Mouse (Mus musculus) ovary, postnatal 14 days (tissue): ENCODE measurements at regions not wholly inside any gene's neighbourhood (a gene's known extent, or its start where the extent isn't known, plus 50 kb on each side); places are given as distances from the start of the nearest gene placed in this dataset.

Experiments used
- DNase-seq: peaks from one replicate; pipeline ENCODE4 v3.0.0; 2022; ENCODE audit warnings: low spot score

- DNase-seq: peak; percentile 22
These were observed 67.7 kb upstream of the Kcnma1 start for GRCm38 (mm10) chr14:24081911-24082558.

GRCm38 (mm10) chr14:24068693-24069092 is 54.4 kb upstream of the Kcnma1 start:
- DNase-seq: peak; percentile 15

GRCm38 (mm10) chr14:24067657-24068056 is 53.4 kb upstream of the Kcnma1 start:
- DNase-seq: peak; percentile 73

DNA sequence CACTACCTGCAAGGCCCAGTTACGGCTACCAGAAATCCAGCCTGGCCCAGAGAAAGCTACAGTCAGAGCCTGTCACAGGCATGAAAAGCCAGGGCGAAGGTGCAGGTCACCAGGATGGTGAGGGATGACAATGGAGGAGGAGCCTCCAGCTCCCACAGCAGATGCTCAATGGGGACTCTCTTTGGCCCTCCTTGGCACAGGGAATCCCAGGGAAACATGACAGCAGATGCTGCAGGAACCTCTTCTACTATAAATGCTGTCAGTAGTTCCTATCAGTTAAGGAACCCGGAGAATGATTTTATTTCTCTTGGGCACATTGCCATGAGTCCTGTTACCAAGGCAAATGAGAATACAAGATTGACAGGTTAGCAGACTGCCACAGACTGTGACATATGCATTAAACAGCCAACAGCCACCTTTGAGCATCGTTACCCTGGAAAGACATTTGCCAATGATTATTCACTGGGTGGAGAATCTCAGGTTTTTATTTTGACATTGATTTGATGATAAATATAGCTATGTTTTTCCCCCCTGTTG is 51.0 kb upstream of the Kcnma1 start:
- no peak for DNase-seq
